Mouse (Mus musculus) MEL (cell line): Measurements from ENCODE around the gene Tlr6. TPM values are rescaled to one million over a fixed set of nuclear protein-coding genes. Genes with fewer than 3 reads are reported as not detected.

Source experiments
- DNase-seq: peaks from one replicate; pipeline ENCODE4 v3.0.0; 2011; ENCODE audit warnings: low read depth, low spot score
- H3K27ac ChIP-seq: 2 replicates; pipeline ENCODE4 v1.5.1; 2012; ENCODE audit warnings: low read depth, mild to moderate bottlenecking, control low read depth, low read length, moderate library complexity; ENCODE audit not compliant: control insufficient read depth
- H3K27me3 ChIP-seq, 2 experiments: fragments of 150-350 bp in 1 of 2; sonication (generic) in 1 of 2; 2 replicates each; pipeline ENCODE4 v1.6.1; 2012; ENCODE audit warnings: low read length in 2 of 2, mild to moderate bottlenecking in 2 of 2, improper control_type of control experiment in 1 of 2, moderate library complexity in 1 of 2; ENCODE audit not compliant: insufficient read depth in 2 of 2, control insufficient read depth in 1 of 2
- H3K36me3 ChIP-seq, 2 experiments: 2 replicates each; pipeline ENCODE4 v1.6.1; 2012 to 2014; ENCODE audit warnings: low read length in 2 of 2, improper control_type of control experiment in 1 of 2, inconsistent platforms in 1 of 2, mild to moderate bottlenecking in 1 of 2; ENCODE audit not compliant: insufficient read depth in 2 of 2, control insufficient read depth in 1 of 2
- H3K4me1 ChIP-seq, 2 experiments: fragments of 150-350 bp in 1 of 2; sonication (generic) in 1 of 2; 2 replicates each; pipeline ENCODE4 v1.6.1; 2012; ENCODE audit warnings: low read length in 2 of 2, improper control_type of control experiment in 1 of 2, mild to moderate bottlenecking in 1 of 2; ENCODE audit not compliant: insufficient read depth in 2 of 2, control insufficient read depth in 1 of 2
- H3K4me3 ChIP-seq, 2 experiments: fragments of 150-350 bp in 1 of 2; sonication (generic) in 1 of 2; 2 replicates each; pipeline ENCODE4 v1.5.1; 2012; ENCODE audit warnings: low read depth in 2 of 2, low read length in 2 of 2, mild to moderate bottlenecking in 2 of 2, moderate library complexity in 2 of 2, control low read depth in 1 of 2, improper control_type of control experiment in 1 of 2; ENCODE audit not compliant: control insufficient read depth in 1 of 2, insufficient read depth in 1 of 2
- H3K79me2 ChIP-seq: 2 replicates; pipeline ENCODE4 v1.6.1; 2012; ENCODE audit warnings: mild to moderate bottlenecking, low read length, moderate library complexity; ENCODE audit not compliant: control insufficient read depth, poor library complexity, insufficient read depth
- H3K9ac ChIP-seq: 2 replicates; pipeline ENCODE4 v1.6.1; 2012; ENCODE audit warnings: low read depth, mild to moderate bottlenecking, control low read depth, low read length, moderate library complexity; ENCODE audit not compliant: control insufficient read depth, poor library complexity, severe bottlenecking
- H3K9me3 ChIP-seq: fragments of 150-350 bp; sonication (generic); replicated peaks from 2 replicates; pipeline ENCODE4 v1.6.1; 2012; ENCODE audit warnings: mild to moderate bottlenecking, low read length, improper control_type of control experiment, moderate library complexity; ENCODE audit not compliant: insufficient read depth
- BHLHE40 ChIP-seq: IDR thresholded peaks from 2 replicates; pipeline ENCODE4 v1.6.1; 2012; ENCODE audit warnings: low read depth, mild to moderate bottlenecking, inconsistent platforms, low read length, improper control_type of control experiment, borderline replicate concordance
- CHD2 ChIP-seq: IDR thresholded peaks from 2 replicates; pipeline ENCODE4 v1.6.1; 2011; ENCODE audit warnings: low read length, improper control_type of control experiment
- CTCF ChIP-seq, 3 experiments: IDR thresholded peaks in 2 of 3; conservative IDR thresholded peaks in 1 of 3; 2 replicates each; pipeline ENCODE4 v1.5.1; 2011 to 2012; ENCODE audit warnings: low read length in 3 of 3, low read depth in 2 of 3, mild to moderate bottlenecking in 2 of 3, improper control_type of control experiment in 1 of 3, inconsistent platforms in 1 of 3, mixed read lengths in 1 of 3, moderate library complexity in 1 of 3; ENCODE audit not compliant: control insufficient read depth in 1 of 3, insufficient read depth in 1 of 3, poor library complexity in 1 of 3, severe bottlenecking in 1 of 3
- E2F4 ChIP-seq: IDR thresholded peaks from 2 replicates; pipeline ENCODE4 v1.6.1; 2011; ENCODE audit warnings: low read depth, low read length, improper control_type of control experiment, borderline replicate concordance
- ELF1 ChIP-seq: IDR thresholded peaks from 2 replicates; pipeline ENCODE4 v1.6.1; 2014; ENCODE audit warnings: low read depth, mild to moderate bottlenecking, inconsistent platforms, low read length, improper control_type of control experiment, moderate library complexity
- ETS1 ChIP-seq: IDR thresholded peaks from 2 replicates; pipeline ENCODE4 v1.6.1; 2012; ENCODE audit warnings: low read depth, mild to moderate bottlenecking, inconsistent platforms, low read length, improper control_type of control experiment, moderate library complexity
- GABPA ChIP-seq: IDR thresholded peaks from 2 replicates; pipeline ENCODE4 v1.6.1; 2012; ENCODE audit warnings: low read depth, mild to moderate bottlenecking, inconsistent platforms, low read length, improper control_type of control experiment, moderate library complexity
- GATA1 ChIP-seq: IDR thresholded peaks from 2 replicates; pipeline ENCODE4 v1.6.1; 2011; ENCODE audit warnings: low read depth, low read length, improper control_type of control experiment
- KAT2A ChIP-seq: conservative IDR thresholded peaks from 2 replicates; pipeline ENCODE4 v1.6.1; 2012; ENCODE audit warnings: low read depth, low read length, improper control_type of control experiment, inconsistent platforms
- MAZ ChIP-seq: IDR thresholded peaks from 2 replicates; pipeline ENCODE4 v1.6.1; 2012; ENCODE audit warnings: low read depth, mild to moderate bottlenecking, inconsistent platforms, low read length, improper control_type of control experiment
- MYB ChIP-seq: IDR thresholded peaks from 2 replicates; pipeline ENCODE4 v1.6.1; 2011; ENCODE audit warnings: mild to moderate bottlenecking, low read depth, low read length, improper control_type of control experiment
- NELFE ChIP-seq: IDR thresholded peaks from 2 replicates; pipeline ENCODE4 v1.6.1; 2011; ENCODE audit warnings: low read depth, low read length, improper control_type of control experiment
- NRF1 ChIP-seq: IDR thresholded peaks from 2 replicates; pipeline ENCODE4 v1.6.1; 2014; ENCODE audit warnings: low read depth, mild to moderate bottlenecking, inconsistent platforms, low read length, improper control_type of control experiment, moderate library complexity; ENCODE audit not compliant: poor library complexity, insufficient read depth, severe bottlenecking
- POLR2A ChIP-seq, 2 experiments: IDR thresholded peaks; 2 replicates each; pipeline ENCODE4 v1.6.1; 2011 to 2012; ENCODE audit warnings: low read length in 2 of 2, mild to moderate bottlenecking in 2 of 2, control low read depth in 1 of 2, improper control_type of control experiment in 1 of 2, low read depth in 1 of 2, moderate library complexity in 1 of 2; ENCODE audit not compliant: control insufficient read depth in 1 of 2, insufficient read depth in 1 of 2, poor library complexity in 1 of 2
- POLR2AphosphoS2 ChIP-seq: IDR thresholded peaks from 2 replicates; pipeline ENCODE4 v1.6.1; 2011; ENCODE audit warnings: low read length, improper control_type of control experiment
- RAD21 ChIP-seq: IDR thresholded peaks from 2 replicates; pipeline ENCODE4 v1.6.1; 2011; ENCODE audit warnings: mild to moderate bottlenecking, low read depth, low read length, improper control_type of control experiment
- RCOR1 ChIP-seq: IDR thresholded peaks from 2 replicates; pipeline ENCODE4 v1.6.1; 2012; ENCODE audit warnings: low read depth, mild to moderate bottlenecking, inconsistent platforms, low read length, improper control_type of control experiment
- SIN3A ChIP-seq: IDR thresholded peaks from 2 replicates; pipeline ENCODE4 v1.6.1; 2012; ENCODE audit warnings: low read length, improper control_type of control experiment, inconsistent platforms
- SMC3 ChIP-seq: IDR thresholded peaks from 2 replicates; pipeline ENCODE4 v1.6.1; 2011; ENCODE audit warnings: low read depth, low read length, improper control_type of control experiment
- TAL1 ChIP-seq: IDR thresholded peaks from 2 replicates; pipeline ENCODE4 v1.6.1; 2012; ENCODE audit warnings: mild to moderate bottlenecking, inconsistent platforms, low read length, moderate library complexity, mixed read lengths
- TBP ChIP-seq: IDR thresholded peaks from 2 replicates; pipeline ENCODE4 v1.8.0; 2011; ENCODE audit warnings: low read depth, low read length, improper control_type of control experiment
- TCF12 ChIP-seq: IDR thresholded peaks from 2 replicates; pipeline ENCODE4 v1.6.1; 2014; ENCODE audit warnings: low read depth, mild to moderate bottlenecking, inconsistent platforms, low read length, improper control_type of control experiment, moderate library complexity
- UBTF ChIP-seq: IDR thresholded peaks from 2 replicates; pipeline ENCODE4 v1.6.1; 2012; ENCODE audit warnings: low read depth, mild to moderate bottlenecking, inconsistent platforms, low read length, improper control_type of control experiment, moderate library complexity, borderline replicate concordance; ENCODE audit not compliant: insufficient read depth
- USF2 ChIP-seq, 2 experiments: IDR thresholded peaks; 2 replicates each; pipeline ENCODE4 v1.6.1; 2011 to 2012; ENCODE audit warnings: improper control_type of control experiment in 2 of 2, low read length in 2 of 2, borderline replicate concordance in 1 of 2, inconsistent platforms in 1 of 2, low read depth in 1 of 2, mild to moderate bottlenecking in 1 of 2; ENCODE audit not compliant: insufficient read depth in 1 of 2
- ZC3H11A ChIP-seq: IDR thresholded peaks from 2 replicates; pipeline ENCODE4 v1.6.1; 2012; ENCODE audit warnings: low read depth, mild to moderate bottlenecking, inconsistent platforms, low read length, improper control_type of control experiment
- ZKSCAN1 ChIP-seq: IDR thresholded peaks from 2 replicates; pipeline ENCODE4 v1.6.1; 2012; ENCODE audit warnings: low read depth, mild to moderate bottlenecking, inconsistent platforms, low read length, improper control_type of control experiment, moderate library complexity
- ZNF384 ChIP-seq: IDR thresholded peaks from 2 replicates; pipeline ENCODE4 v1.6.1; 2012; ENCODE audit warnings: low read depth, mild to moderate bottlenecking, inconsistent platforms, low read length, improper control_type of control experiment
- polyA plus RNA-seq, 2 experiments: library from polyadenylated mRNA; stranded (reverse) in 1 of 2; unstranded in 1 of 2; fragments of >175 nt in 1 of 2; fragments of >200 nt in 1 of 2; gene quantifications; 2 replicates each; pipeline versions ENCODE4 v1.2.1 to v1.2.4; 2012; ENCODE audit warnings: low replicate concordance in 2 of 2, low read depth in 1 of 2; ENCODE audit not compliant: insufficient read length in 2 of 2, insufficient read depth in 1 of 2, missing spikeins in 1 of 2
- total RNA-seq: library from RNA; depleted of rRNA; stranded (reverse); fragments of 300-350 nt; gene quantifications from 2 replicates; pipeline ENCODE4 v1.2.3, GENCODE M21; 2012

Tlr6 gene
- total and polyA plus RNA-seq, 3 experiments, result 0.19 to 0.36 TPM; not detected in 1

DNA sequence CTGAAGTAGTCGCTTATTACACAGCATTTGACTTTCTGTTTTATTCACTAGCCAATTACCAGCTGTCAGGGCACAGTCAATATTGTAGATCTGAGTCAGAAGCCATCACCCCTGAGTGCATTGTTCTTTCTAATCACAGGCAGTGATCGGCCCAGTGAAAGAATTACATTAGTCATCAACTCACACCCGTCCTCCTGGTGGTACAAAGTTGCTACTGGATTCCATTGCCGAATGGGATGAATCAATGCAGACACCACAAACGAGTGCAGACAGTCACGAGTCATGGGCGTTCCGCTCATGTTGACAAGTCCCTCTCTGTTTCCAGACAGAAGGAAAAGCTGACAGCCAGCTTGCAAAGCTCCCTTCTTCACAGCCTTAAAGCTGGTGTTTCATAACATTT lies 32.6 kb upstream of the Tlr6 start:
- H3K9ac ChIP-seq, result no peak overlapping the region
- H3K27ac ChIP-seq, result no peak overlapping the region
- H3K27me3 ChIP-seq, result peaks cover 0 to 1% of the 10 kb centered on the region in 2 experiments; a peak in 3 of 4 replicates
- no peak for DNase-seq
- no peak overlapping the region for H3K4me3 ChIP-seq
- H3K4me1 ChIP-seq, result no peaks in the 10 kb centered on the region
- no peak for TF ChIP-seq MYB
- no peak for TF ChIP-seq RAD21
- TF ChIP-seq NRF1, result no peak
- TF ChIP-seq ETS1, result no peak
- TF ChIP-seq TCF12, result no peak
- no peak for TF ChIP-seq MAZ
- TF ChIP-seq POLR2AphosphoS2, result no peak
- TF ChIP-seq ZNF384, result no peak
- no peak for TF ChIP-seq ELF1
- TF ChIP-seq TAL1, result no peak
- TF ChIP-seq SMC3, result no peak
- no peak for TF ChIP-seq UBTF
- TF ChIP-seq ZKSCAN1, result no peak
- TF ChIP-seq ZC3H11A, result no peak
- no peak for TF ChIP-seq KAT2A
- H3K36me3 ChIP-seq, result no peaks in the 10 kb centered on the region
- H3K79me2 ChIP-seq, result no peaks in the 10 kb centered on the region
- H3K9me3 ChIP-seq, result no peaks in the 10 kb centered on the region

DNA sequence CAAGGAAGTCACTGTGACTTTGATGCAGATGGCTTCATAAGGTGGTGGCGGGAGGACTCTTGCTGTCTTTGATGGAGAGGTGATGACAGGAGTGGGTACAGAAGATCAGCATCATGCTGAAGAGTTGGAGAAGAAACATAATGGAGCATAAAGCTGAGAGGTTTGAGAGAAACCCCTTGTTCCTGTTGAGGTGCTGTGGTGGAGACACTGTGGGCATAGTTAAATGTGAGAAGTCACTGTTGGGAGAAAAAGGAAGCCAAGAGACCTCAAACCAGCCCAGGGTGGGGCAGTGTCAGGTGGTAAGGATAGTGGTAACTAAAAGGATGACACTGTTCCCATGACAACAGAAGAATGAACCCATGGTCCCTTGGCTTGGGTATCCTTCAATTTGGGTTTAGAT lies 30.0 kb upstream of the Tlr6 start:
- Histone ChIP-seq H3K27me3 (peaks cover 0 to 1% of the 10 kb centered on the region in 2 experiments; a peak in 3 of 4 replicates), H3K36me3 (no peaks in the 10 kb centered on the region), H3K4me3 (no peak overlapping the region), H3K27ac (no peak overlapping the region), H3K9ac (no peak overlapping the region), H3K9me3 (no peaks in the 10 kb centered on the region), H3K79me2 (no peaks in the 10 kb centered on the region), H3K4me1 (no peaks in the 10 kb centered on the region)
- no peak for TF ChIP-seq ZKSCAN1
- TF ChIP-seq CHD2, result no peak
- no peak for TF ChIP-seq E2F4
- no peak for TF ChIP-seq GATA1
- no peak for TF ChIP-seq POLR2A (IDR thresholded peaks at IDR 0.05; ENCODE audit: control insufficient read depth in 1 of 2, insufficient read depth in 1 of 2, low read depth in 1 of 2, low read length in 2 of 2, poor library complexity in 1 of 2)
- TF ChIP-seq USF2 (IDR thresholded peaks at IDR 0.05; ENCODE audit: borderline replicate concordance in 1 of 2, insufficient read depth in 1 of 2, low read depth in 1 of 2, low read length in 2 of 2), result no peak
- TF ChIP-seq NRF1, result no peak
- no peak for TF ChIP-seq RCOR1
- no peak for TF ChIP-seq ELF1
- no peak for TF ChIP-seq NELFE
- TF ChIP-seq ZC3H11A, result no peak
- TF ChIP-seq GABPA, result no peak
- TF ChIP-seq BHLHE40, result no peak
- TF ChIP-seq SMC3, result no peak
- TF ChIP-seq RAD21, result no peak
- TF ChIP-seq POLR2AphosphoS2, result no peak
- TF ChIP-seq KAT2A, result no peak
- no peak for TF ChIP-seq SIN3A
- TF ChIP-seq CTCF (IDR thresholded peaks at IDR 0.05 in 2 of 3, conservative IDR thresholded peaks at IDR 0.05 in 1 of 3; ENCODE audit: control insufficient read depth in 1 of 3, insufficient read depth in 1 of 3, low read depth in 2 of 3, low read length in 3 of 3, poor library complexity in 1 of 3, severe bottlenecking in 1 of 3), result no peak
- no peak for TF ChIP-seq TBP
- no peak for DNase-seq
